Mouse (Mus musculus) ES-Bruce4 (cell line): ENCODE measurements around the gene Tmem239.

Experiments
- CTCF ChIP-seq: IDR thresholded peaks from one replicate; pipeline ENCODE4 v1.8.1; 2011; ENCODE audit warnings: low read depth, low read length
- POLR2A ChIP-seq: IDR thresholded peaks from one replicate; pipeline ENCODE4 v1.8.1; 2011; ENCODE audit warnings: low read length; ENCODE audit not compliant: insufficient read depth

- TF ChIP-seq POLR2A (no peak), CTCF (no peak)
Measured at GRCm38 (mm10) chr2:130449021-130449793, 42.9 kb downstream of the Tmem239 start.
